Mouse (Mus musculus): ENCODE data around the gene Snx30.

Snx30 gene

DNA sequence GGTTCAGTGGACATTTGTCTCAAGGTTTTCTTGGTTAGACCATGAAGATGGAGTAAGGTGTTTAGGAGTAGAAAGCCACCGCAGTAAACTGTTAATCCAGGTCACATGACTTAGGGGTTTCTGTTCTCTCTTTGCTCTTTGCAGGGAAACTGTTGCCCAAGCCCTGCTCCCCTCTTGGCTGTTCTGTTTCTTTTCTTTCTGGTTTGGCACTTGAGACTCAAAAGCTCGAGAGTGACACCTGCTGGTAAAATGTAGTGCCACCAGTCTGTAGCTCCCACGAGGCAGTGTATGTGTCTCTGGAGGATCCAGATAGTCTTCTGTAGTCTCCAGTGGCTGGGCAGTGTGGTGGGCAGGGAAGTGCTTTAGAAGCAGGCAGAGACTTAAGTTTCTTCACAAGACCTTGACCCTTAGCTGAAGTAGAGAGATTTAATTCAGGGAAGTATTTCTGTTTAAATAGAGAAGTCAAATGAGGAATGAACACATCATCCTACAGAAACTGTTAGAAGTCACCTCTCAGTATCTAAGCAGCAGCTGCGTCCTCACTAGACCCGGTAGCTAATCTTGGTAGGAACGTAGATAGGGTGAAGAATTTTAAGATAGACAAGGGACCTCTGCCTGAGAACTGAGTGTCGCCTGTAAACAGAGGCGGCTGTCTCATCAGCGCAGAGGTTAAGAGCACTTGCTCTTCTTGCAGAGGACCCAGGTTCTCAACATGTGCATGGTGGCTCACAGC, 65.4 kb downstream of the Snx30 start:
- peak; percentile 83 for DNase-seq (ENCODE audit: low read depth, low spot score)

DNA sequence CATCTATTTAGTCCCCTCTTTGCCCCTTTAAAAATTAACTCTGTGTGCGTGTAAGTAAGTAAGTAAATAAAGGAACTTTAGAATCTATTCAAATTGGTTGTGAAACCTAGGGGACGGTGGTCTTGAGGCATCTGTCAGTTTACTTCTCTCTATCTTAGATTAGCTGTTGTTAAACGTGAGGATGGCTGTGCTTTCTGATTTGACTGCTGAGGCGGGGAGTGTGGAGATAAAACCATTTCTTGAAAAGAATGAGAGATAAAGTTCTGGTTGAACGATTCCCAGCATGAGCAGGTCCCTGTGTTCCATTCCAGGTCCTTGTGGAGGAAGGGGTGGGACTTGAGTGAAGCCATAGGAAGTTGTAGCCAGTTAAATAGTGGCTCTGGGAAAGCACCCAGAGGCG, 67.6 kb downstream of the Snx30 start:
- DNase-seq (ENCODE audit: low read depth, low spot score) = no peak

DNA sequence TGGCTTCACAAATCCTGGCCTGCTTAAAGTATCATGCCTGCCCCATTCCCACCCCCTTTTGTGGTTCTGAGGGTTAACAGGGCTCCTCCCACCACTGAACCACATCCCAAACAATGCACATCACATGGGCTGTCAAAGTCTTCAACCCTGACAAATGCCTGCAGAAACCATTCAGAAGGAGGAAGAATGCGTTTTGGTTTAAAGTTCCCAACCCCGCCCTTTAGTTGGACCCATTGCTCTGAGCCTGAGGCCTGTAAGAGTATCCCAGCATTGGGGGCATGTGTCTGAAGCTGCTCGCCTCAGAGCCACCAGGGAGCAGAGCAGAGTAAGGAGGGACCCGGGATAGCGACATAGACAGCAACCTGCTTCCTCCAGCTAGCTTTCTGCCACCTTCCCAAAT, 68.2 kb downstream of the Snx30 start:
- DNase-seq (ENCODE audit: low read depth, low spot score) = peak; percentile 77

DNA sequence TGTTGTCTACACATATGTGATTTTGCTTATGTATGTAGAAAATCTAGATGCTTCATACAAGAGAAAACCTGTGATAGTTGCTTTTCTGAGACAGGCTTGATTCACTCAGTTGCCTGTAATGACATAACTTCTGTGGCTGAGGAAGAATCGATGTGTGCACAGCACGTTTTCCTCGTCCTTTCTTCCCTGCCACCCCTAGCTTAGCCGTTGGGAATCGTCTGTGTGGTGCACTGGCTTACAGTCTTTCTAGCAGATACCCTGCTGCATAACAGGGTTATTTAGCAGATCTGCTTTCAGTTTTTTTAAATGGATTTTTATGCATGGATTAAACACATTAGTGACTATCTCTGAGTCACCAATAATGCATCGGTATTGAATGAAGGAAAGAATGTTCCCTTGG, 70.9 kb downstream of the Snx30 start:
- no peak for DNase-seq (ENCODE audit: low read depth, low spot score)

DNA sequence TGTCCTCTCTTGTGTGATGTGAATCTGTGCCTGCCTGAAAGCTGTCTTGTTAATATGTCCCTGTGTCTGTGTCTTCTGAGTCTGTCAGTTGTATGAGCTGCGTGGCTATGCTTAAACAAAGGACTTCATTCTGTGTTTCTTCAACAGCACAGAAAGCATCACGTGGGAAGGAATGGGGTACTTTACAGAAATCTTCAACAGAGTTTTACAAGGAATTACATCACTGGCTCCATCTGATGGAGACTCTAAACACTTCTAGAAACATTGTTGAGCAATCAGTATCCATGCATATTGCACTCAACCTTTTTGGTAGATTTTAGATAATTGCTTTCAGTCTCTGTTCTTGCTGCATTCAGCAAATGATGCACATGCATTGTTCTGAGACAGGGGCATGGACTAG, 71.4 kb downstream of the Snx30 start:
- DNase-seq (ENCODE audit: low read depth, low spot score) = no peak

DNA sequence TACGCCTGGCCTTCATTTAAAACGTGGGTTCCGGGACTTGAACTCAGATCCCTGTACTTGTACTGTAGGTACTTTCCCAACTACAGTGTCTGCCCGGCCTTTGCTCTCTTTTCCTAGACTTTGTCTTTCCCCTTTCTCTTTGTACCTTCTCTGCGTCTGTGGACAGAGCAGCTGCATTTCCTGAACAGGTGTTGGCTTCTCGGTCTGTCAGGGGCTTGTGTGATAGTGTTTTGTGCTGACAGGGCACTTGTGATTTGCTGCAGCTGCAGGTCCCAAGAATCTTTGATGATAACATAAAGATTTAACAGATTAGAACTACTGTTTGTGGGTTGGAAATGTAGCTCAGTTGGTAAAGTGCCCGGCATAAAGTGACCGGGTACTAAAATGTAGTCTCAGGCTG, 73.0 kb downstream of the Snx30 start:
- DNase-seq (ENCODE audit: low read depth, low spot score) = no peak

DNA sequence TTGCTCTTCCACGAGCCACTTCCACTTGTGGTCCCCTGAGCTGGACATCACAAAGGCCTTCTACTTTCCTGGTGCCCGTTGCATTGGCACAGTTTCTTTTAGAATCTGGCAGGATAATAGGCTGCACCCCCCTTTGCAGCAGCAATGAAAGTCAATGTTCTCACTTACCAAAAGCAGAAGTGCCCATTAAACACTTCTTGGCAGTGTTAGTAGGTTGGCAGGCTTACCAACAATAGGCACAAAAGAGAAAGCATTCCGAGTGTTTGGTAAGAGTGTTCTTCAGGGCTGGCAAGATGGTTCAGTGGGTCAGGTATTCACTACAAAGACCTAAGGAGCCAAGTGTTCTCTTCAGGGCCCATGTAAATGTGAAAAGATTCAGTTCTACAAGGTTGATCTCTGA, 73.8 kb downstream of the Snx30 start:
- no peak for DNase-seq (ENCODE audit: low read depth, low spot score)

DNA sequence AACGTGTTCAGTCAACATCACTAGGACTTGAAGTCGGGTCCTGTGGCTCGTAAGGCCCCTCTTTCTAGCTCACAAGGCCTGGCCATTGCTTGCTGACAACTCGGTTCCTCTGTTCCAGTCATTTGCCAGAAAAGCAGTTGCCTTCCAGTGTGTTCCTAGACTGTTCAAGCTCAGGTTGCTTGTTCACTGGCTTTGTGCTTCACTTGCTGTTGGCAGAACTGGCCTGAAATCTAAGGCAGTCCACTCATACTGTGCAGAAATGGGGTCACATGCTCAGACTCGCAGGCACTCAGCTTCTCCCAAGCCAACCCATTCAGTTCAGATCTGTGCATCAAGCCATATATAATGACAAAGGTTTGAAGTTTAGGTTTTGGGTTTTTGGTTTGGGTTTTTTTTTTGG, 75.1 kb downstream of the Snx30 start:
- no peak for DNase-seq (ENCODE audit: low read depth, low spot score)

DNA sequence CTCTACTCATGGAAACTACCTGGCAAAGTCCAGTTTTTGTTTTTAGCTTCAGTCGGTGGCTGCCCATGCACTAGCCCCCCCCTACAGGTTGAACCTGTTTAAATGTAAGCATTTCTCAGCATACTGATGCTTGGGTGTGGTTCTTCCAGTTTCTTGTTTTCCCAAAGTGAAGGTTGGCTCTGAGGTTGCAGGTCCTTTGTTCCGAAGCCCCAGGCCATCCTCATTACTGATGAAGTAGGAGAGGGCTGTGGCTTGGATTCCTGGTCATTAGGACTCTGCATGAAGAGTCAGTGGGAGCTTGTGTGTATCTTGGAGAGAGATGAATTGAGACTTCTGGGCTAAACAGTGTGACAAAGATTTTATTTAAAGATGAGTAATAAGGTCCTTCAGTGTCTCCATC, 75.6 kb downstream of the Snx30 start:
- DNase-seq (ENCODE audit: low read depth, low spot score) = peak; percentile 68

DNA sequence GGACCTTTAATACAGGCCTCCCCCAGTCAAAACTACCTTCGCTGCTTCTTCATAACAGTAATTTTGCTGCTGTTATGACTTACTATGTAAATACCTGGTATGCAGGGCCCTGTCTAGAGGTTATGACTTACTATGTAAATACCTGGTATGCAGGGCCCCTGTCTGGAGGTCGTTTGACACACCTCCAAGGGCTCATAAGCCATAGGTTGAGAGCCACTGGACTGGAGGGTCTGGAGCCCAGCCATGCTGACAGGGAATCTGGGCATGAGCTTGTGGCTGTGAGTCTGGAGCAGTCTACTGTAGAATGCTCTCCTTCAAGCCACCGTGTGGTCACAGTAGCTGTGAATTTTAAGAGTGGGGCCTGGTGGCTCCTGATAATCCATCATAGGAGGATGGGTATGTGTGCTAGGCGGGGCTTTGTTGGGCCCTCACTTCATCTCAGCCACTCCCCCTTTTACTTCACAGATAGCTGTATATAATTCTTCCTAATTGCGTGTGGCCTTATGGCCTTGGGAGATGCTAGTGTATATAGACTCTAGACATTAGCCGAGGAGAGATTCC, 78.6 kb downstream of the Snx30 start:
- no peak for DNase-seq (ENCODE audit: low read depth, low spot score)

DNA sequence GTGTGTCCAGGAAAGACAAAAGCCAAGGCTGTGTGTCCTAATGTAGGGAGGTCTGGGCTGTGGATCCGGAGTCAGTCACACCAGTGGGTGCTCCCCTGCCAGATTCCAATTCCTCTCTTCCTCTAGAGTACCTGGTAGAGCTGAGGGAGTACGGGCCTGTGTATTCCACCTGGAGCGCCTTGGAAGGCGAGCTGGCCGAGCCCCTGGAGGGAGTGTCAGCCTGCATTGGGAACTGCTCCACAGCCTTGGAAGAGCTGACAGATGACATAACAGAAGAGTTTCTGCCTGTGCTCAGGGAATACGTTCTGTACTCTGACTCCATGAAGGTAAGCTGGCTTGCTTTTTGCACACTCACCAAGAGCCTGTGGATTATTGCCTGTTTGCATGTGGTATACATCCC, 80.6 kb downstream of the Snx30 start:
- no peak for DNase-seq (ENCODE audit: low read depth, low spot score)

DNA sequence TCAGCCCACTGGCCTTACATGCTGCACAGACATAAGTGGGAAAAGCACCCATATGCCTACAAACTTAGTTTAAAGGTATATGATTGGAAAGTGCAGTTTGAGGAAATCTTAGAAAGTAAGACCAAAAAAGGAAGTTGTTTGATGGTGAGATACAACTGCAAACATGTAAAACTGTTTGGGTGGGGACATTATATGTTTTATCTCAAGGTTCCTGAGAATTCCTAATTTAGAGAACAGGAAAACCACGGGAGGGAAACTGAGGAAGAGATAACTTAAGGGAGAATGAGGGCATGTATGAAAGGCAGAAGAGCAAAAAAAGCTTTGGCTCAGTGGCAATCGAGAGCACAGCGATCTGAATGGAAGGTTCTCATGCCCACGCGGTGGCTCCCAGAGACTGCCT, 81.4 kb downstream of the Snx30 start:
- no peak for DNase-seq (ENCODE audit: low read depth, low spot score)

DNA sequence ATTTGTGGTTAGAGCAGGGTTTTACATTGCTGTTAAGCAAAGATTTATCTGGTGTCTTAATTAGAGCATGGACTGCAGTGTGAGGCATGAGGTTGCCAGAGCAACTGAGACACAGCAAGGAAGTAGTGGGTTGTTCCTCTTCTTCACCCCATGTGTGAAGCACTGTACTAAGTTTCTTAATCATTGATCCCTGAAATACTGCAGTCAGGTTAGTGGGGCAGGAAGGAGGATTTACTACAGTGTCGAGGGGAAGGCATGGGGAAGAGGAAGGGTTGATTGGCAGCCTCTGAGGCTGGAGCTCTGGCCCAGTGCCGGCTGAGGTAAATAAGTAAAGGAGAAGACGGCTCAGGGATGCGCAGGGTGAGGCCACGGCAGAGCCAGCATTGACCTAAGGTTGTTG, 82.4 kb downstream of the Snx30 start:
- no peak for DNase-seq (ENCODE audit: low read depth, low spot score)

DNA sequence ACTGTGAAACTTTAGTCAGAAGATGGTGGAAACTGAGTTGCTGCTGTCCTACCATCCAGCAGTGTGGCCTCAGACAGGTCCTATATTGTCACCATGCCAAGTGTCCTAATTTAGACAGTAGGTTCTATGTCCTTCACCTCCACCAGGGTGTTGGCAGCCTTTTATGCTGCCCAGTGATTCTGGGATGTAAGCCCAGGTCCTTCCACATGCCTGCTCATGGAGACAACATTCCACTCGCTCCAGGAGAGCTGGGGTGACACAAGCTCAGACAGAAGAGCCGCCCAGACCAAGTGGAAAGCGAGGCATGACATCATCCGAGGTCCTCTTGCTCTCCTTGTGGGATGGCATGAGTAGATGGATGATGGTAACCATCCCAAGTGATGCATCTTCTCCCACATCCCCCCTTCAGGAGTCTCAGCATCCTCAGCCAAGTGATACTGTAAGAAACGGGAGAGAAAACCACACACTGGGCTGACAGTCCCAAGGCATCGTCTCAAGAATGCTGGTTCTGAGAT, 84.5 kb downstream of the Snx30 start:
- no peak for DNase-seq (ENCODE audit: low read depth, low spot score)

DNA sequence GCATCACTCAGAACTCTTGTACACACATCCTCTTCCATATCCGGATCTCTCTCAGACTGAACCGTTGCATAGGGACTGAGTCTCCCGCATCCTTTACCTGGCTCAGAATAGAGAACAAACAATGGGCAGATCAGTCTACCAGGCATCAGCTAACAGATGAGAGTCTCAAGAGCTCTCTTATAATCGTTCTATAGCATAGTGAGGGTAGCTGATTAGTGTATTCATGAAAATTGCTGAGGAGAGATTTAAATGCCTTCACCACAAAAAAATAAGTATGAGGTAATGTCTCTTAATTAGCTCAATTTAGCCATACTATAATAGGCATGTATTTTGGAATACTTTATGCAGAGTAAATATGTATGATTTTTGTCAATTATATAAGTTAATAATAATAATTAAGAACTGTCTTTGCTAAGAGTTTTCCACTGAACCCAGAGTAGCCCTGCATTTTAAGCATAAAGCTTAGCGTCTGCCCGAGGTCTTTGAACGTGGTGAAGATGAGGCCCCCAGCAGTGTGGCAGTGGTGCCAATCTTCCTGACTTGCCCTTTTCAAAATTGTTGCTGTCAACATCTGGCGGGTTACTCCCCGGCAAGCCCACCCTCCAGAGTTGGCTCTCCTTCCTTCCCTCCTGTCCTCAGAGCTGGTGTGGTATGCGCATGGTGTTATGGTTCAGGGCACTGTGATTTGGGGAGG, 86.2 kb downstream of the Snx30 start:
- DNase-seq (ENCODE audit: low read depth, low spot score) = no peak

DNA sequence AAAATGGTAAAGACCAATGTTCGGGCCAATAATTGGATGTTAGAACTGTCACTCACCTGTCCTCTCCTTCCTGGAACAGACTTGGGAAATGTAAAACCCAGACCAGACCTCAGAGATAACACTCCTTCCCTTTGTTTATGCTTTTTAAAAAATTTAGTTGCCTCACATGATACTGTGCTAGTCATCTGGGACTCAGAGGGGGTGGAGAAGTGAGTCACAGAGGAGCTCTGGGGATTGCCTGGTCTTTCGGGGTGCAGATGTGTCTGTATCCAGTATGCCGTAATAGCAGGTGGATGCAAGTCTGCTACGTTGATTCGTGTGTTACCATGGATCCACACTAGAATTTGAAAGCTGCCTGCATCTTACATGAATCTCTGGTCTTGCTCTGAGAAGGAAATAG, 87.1 kb downstream of the Snx30 start:
- no peak for DNase-seq (ENCODE audit: low read depth, low spot score)

DNA sequence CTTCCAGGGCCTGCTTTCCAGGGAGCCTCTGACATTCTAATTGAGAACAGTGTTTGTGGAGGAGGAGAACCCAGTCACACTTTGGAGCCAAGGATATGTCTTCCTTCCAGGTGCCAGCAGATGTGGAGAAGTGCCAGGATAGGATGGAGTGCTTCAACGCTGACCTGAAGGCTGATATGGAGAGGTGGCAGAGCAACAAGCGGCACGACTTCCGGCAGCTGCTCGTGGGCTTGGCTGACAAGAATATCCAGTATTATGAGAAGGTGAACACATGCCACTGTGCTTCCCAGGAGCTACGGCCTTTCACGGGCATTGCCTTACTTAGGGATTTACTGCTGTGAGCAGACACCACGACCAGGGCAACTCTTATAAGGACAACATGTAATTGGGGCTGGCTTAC, 88.8 kb downstream of the Snx30 start:
- no peak for DNase-seq (ENCODE audit: low read depth, low spot score)

DNA sequence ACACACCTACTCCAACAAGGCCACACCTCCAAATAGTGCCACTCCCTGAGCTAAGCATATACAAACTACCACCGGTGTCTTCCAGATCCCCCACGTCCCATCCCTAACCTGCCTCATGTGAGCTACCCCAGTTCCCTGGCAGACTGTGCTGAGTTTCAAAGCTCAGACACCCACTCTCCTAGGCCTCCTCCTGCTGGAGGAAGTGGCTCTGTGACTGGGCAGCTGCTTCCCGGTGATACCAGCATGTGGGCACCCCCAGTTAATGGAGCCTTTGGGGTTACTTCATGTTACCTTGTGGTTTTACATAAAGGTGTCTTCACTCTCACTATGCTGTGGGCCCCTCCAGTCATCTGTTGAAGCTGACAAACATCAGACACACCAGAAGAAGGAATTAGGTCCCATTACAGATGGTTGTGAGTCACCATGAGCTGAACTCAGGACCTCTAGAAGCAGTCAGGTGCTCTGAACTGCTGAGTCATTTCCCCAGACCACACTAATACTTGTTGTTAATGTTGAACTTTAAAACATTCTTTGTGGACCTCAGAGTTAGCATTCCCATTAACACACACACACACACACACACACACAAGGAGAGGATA, 89.4 kb downstream of the Snx30 start:
- DNase-seq (ENCODE audit: low read depth, low spot score) = no peak

DNA sequence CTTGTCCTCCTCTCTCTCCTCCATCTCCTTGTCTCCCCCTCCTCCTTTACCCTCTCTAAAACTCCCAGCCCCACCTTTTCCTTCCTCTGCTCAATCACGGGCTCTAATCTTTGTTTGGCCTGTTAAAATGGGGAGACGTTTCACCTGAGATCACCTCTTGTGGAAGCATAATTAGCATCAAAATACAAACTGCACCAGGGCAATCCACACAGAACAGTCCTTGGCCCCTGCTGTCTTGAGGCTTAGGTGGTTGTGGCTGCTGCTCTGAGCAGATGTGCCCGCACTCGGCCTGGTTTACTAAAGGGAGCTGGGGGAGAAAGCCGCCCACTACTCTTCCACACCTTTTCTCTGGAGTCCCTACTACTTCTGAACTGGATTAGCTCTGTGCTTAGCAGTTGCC, 90.4 kb downstream of the Snx30 start:
- DNase-seq (ENCODE audit: low read depth, low spot score) = peak; percentile 79

DNA sequence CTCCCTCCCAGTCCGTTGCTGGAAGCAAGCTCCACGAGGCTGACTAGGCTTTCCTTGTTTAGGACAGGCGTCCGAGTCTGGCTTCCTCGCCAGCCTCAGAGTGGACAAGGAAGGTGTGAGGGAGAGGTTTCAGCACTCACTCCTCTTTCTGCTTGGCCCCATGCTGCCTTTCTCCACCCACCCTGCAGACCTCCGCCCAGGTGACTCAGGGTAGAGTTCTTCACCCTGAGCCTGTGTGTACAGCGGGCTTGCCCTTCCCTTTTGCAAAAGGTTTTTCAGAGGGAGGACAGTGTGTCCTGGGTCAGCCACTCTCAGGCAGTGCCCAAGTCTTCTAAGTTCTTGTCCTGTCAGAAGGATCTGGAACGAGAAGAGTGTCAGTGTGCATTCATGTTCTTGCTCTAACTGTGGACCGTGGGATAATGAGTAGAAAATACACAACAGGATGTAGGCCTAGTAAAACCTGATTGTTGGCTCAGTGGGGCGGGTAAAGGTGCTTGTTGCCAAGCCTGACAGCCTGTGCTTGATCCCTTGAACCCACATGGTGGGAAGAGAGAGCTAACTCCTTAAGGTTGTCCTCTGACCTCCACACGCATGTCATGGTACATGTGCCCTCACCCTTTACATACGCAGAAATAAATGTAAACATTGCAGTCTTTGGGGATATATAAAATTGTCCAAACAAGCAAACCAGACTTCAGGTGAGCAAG, 92.3 kb downstream of the Snx30 start:
- no peak for DNase-seq (ENCODE audit: low read depth, low spot score)

DNA sequence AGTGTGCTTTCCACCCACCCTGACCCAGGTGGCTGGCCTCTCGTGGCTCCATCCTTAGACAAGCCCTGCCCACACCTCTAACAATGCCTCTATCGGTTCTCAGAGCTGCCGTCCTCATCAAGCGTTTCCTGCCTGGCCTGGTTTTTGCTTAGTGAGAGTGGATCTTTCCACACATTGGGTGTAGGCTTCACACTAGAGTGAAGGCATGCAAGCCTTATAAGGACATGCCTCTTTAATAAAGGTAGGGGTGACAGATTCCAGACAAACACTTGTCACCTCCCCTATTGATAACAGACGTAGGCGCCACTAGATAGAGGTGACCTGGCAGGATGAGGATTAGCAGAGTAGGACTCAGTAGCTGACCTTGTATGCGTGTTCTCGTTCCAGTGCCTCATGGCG, 92.9 kb downstream of the Snx30 start:
- DNase-seq (ENCODE audit: low read depth, low spot score) = no peak

DNA sequence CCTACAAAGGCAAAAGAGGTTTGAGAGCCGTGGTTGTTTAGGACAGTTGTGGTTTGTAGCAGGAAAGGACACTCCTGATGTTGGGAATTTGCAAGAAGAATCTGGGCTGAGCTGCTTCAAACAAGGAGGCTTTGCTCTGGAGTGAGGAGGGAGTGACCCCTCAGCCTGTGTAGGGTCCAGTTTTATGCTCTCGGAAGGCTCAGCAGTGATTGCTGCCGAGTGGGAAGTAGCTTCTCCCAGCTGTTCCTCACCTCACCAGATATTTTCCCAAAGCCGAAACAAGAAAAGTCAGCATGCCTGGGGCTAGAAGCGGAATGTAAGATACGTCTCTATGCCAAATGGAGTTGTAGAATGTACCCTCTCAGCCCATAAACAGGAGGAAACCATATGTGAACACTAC, 96.2 kb downstream of the Snx30 start:
- DNase-seq (ENCODE audit: low read depth, low spot score) = no peak

All from R1 (cell line).